Mouse (Mus musculus): ENCODE measurements at regions not wholly inside any gene's neighbourhood (a gene's known extent, or its start where the extent isn't known, plus 50 kb on each side); places are given as distances from the start of the nearest gene placed in this dataset.

GRCm38 (mm10) chr14:86251617-86252016 is 889.4 kb downstream of the Diaph3 start:
- TF ChIP-seq CTCF (conservative IDR thresholded peaks at IDR 0.05; ENCODE audit: low read length) (no peak), NANOG (IDR thresholded peaks at IDR 0.05; ENCODE audit: borderline replicate concordance, low read length) (no peak)

Measured in E14TG2a.4 (cell line).